Mouse (Mus musculus): ENCODE results near the gene Rsf1.
A peak's percentile ranks its signal among the peaks of the same experiment; 100 is the strongest.

Rsf1 gene

DNA sequence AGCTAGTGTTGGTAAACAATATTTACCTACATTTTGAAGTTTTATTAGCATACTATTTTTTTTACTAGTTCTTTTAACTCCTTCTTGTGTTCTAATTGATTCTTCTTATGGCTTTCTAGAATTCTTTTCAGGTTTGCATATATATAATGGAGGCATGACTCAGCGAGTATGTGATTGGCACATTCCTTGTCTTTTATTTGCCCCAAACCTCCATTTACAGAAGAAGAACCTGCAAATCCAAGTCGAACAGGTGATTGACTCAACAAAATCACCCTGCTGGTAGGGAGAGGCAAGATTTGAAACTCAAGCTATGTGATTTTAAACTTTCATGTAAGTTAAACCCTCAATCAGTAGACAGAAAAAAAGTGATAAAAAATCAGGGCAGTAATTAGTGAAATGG, 51.6 kb downstream of the Rsf1 start:
- DNase-seq (ENCODE audit: inconsistent age in 2 of 2, low spot score in 1 of 2) = no peak

DNA sequence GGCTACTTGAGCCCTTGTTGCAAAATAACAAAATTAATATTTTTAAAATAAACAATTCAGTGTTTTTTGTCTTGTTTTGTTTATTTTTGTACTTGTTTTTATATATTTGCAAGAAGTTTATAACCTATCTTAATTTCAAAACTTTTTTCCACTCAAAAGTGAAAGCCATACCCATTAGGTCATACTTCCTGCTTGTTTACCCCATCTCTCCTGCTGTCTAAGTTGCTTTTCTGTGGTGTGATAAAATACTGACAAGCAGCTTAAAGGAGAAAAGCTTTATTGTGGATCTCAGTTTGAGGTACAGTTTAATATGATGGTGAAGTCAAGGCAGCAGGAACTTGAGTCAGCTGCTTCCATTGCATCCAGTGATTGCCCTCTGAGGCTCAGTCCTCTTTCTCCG, 53.2 kb downstream of the Rsf1 start:
- no peak for DNase-seq (ENCODE audit: inconsistent age in 2 of 2, low spot score in 1 of 2)

DNA sequence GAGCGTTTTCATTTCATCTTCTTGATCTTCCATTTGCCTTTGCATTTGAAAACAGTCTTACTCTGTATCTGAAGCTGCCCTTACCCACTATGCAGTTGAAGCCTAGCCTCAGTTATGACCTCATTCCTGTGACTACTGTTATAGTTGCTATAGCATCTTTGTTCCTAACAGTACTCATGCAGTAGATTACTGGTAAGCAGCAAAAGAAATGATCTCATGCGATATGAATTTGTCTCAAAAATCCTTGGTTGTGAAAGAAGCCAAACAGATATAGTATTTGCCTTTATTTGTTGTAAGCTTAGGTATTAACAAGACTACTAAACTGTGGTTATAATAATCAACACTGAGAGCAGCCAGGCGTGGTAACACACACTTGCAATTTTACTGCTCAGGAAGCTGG, 65.4 kb downstream of the Rsf1 start:
- no peak for DNase-seq (ENCODE audit: inconsistent age in 2 of 2, low spot score in 1 of 2)

DNA sequence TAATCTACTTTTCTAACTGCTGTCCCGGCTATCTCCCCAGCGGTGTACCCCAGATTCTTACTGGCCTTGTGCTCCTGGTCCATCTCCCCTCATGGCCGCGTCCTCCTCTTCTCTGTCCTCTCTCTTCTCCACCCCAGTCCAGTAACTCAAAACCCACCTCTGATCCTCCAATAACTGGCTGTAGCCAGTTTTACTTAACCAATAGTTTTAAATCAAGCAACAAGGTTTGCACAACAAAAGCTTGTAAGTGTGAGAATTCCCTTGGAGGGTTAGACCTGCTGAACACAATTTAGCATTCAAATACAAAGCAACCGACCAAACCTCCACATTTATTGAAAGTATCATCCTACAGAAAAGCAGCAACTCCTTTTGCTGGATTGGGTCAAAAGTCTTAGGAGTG, 68.0 kb downstream of the Rsf1 start:
- DNase-seq (ENCODE audit: inconsistent age in 2 of 2, low spot score in 1 of 2) = no peak

DNA sequence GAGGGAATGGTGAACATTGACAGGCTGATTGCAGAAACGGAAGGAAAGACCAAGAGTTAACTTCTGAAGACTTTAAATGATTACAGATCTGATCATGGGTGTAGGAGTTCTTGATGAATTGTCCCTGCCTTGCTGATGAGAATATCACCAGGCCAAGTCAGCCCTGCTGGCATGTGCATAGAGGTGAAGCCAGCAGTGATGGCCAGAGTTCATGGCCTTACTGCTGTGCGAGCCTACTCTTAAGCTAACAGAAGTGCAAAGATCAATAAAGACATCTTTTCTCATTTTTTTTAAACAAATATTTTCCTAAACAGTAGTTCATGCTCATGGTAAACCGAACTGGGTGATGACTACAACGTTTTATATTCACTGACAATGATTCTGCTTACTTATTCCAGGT, 71.0 kb downstream of the Rsf1 start:
- DNase-seq (ENCODE audit: inconsistent age in 2 of 2, low spot score in 1 of 2) = no peak

DNA sequence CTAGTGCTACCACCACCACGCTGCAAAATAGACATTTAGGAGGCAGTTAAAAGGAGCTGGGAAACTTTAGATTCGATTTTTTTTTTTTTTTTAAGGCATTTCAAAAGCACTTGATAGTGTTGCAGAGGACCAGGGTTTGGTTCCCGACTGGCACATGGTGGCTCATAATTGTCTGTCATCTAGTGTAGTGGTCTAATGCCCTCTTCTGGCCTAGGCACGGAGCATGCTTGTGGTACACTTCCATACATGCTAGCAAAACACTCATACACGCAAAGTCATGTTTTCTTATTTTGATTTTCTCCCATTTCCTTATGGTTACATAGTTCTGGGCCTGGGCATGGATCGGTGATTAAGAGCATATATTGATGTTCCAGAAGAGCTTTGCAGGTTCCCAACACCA, 76.5 kb downstream of the Rsf1 start:
- no peak for DNase-seq (ENCODE audit: inconsistent age in 2 of 2, low spot score in 1 of 2)

DNA sequence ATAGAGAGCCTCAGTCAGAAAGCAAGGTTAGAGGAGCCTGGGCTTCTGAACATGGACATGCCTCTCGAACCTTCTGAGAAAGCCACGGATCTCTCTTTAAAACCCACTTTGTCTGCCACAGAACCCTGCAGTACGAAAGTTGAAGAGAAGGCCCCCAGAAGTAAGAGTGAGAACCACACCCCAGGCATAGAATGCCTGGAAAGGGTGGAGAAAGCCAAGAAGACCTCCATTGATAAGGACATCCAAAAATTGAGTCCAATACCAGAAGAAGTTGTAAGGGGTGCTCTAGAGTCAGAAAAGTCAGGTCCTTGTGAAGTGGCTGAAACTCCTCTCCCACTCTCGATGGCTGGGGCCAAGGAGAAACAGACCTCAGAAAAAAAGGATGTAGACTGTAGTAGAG, 81.9 kb downstream of the Rsf1 start:
- no peak for DNase-seq (ENCODE audit: inconsistent age in 2 of 2, low spot score in 1 of 2)

DNA sequence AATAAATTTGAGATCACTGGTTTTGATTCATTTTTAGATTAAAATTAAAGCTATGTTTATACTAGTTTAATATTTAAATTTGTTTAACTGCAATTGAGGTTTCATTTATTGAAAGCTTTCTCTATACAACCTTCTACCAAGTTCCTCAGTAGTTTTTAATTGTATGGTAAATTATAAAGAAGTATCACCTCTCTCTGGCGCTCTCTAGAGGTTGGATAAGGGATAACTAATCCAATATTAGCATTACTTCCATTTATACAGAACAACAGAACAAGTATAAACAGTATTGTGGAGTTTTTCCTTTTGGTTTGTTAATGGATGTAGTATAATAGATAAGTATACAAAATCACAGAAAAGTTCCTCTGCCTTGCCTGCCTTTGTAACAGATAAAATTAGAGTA, 99.5 kb downstream of the Rsf1 start:
- peak in 1 of 2 experiments; percentile 58 for DNase-seq (ENCODE audit: inconsistent age in 2 of 2, low spot score in 1 of 2)

DNA sequence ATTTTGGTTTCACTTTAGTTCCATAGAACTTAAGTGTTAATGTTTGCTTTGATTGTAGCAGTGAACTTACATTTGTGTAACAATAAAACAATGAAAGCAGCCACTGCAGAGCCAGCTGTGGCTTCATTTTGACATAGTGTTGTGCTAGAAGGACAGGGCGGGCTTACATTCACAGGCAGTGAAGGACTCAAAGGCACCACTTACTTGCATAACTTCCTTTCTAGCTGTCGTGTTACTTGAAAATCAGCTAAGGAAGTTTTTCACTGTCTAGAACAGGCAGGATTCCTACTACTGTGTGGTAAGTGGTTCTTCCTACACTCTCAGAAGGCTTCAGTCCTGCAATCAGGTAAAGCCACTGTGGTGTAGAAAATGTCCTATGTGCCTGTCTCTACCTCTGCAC, 108.1 kb downstream of the Rsf1 start:
- DNase-seq (ENCODE audit: inconsistent age in 2 of 2, low spot score in 1 of 2) = no peak

DNA sequence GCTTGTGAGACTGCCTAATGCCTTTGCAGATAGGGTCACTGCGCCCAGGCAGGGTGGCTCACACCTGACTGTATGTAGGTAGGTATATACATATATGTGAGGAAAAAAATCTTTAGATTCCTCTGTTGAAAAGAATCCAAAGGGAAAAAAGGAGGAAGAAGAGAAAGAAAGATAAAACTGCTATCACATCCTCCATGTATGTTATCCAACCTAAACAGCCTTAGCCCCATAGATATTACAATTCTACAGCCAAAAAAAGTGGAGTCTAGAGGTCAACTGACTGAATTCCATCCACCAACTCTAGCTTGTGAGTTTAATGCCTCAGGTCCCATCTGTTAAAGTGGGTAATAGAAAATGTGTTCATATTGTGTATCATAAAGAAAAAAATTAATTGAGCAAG, 115.8 kb downstream of the Rsf1 start:
- DNase-seq (ENCODE audit: inconsistent age in 2 of 2, low spot score in 1 of 2) = no peak

DNA sequence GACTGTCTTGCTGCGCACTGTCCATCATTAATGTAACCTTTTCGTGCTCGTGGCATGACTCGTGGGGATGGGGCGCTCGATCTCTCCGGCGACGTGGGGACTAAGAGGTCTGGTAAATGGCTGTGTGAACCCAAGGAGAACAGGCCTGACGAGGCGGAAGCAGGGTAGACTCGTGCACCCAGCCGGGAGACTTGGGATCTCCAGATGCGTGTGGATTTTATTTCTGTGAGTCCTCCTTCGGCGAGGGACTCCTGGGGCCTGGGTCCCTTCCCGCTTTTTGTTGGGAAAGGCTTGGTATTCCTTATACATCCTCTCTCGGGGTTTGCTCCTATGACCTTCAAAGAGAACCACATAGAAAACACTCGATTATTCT, 116.4 kb downstream of the Rsf1 start:
- no peak for DNase-seq (ENCODE audit: inconsistent age in 2 of 2, low spot score in 1 of 2)

DNA sequence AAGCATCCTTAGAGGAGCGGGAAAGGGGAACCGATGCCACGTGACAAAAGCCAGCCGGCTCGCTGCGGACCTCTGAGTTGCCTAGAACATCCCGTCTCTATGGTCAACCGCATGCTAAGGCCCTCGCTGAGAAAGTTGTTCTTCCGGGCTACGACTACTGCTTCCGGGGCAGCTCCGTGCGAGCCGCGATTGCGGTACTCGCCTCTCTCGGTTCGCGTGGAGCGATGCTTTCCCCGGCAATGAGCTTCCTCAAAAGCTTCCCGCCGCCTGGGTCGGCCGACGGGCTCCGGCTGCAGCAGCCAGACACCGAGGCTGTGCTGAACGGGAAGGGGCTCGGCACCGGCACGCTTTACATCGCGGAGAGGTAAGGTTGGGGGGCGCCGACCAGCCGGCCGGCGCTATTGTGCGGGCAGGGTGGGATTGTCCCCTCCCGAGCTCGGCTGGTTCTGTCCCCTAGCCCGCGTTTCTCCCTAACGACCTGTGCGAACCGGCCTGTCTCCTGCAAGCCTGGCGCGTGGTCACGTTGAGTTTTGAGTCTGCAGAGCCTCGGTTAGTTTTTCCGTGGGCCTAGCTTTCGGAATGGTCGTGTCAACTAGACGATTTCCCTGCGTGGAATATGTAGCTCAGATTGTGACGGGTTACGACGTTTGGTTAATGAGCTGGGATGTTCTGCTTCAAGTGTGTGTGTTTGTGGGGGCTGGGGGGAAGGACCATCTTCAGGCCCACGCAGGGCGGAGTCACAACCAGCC, 117.0 kb downstream of the Rsf1 start, which contains the start of gene Clns1a:
TSS of gene Clns1a (plus strand) at position 129 of the 749 bp plus-strand sequence.
- DNase-seq (ENCODE audit: inconsistent age in 2 of 2, low spot score in 1 of 2) = peak; percentile 92 to 97

DNA sequence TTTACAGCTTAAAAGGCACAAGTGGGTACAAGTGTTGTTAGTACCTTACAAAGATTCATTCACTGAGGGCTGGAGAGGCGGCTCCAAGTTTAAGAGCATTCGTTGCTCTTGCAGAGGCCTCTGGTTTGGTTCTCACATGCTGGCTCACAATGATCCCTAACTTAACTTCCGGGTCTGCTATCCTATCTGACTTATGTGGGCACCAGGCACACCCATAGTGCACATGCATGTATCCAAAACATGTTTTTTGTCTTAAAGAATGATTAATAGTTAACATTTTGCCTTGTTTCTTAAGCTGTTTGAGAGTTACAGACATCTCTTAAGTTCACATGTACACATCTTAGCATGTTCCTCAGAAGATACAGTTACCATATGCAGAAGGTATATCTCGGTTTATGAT, 120.5 kb downstream of the Rsf1 start:
- no peak for DNase-seq (ENCODE audit: inconsistent age in 2 of 2, low spot score in 1 of 2)

DNA sequence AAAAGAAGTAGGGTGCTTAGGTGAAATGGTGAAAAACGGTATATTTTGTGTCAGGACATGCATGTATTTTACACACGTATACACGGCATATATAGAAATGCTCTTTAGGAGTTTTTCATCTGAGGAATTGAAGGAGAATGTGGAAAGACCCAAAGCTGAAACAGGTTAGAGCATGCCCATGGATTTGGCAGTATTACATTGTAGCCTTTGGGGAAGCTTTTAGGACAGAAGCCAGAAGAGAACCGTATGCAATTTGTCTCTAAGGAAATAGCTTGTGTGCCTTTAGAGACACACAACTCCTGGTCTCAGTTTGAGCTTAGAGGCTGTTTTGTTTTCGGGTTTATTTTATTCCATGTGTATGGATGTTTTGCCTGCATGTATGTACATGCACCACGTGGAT, 121.4 kb downstream of the Rsf1 start:
- DNase-seq (ENCODE audit: inconsistent age in 2 of 2, low spot score in 1 of 2) = no peak

DNA sequence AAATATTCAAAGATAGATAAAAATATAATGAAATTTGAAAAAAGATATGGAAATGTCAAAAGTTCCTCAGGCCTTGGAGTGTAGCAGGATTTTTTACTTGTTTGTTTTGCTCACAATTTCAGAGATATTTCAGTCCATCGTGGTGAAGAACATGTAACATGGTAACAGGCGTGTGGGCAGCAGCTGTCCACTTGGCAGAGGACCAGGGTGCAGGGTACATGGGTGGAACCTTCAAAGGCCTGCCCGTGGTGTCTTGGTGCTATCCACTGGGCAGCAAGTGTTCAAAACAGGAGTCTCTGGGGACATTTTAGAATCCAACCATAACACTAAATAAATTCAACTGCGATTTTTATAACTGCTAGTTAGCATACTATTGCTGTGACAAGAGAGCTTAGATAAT, 127.4 kb downstream of the Rsf1 start:
- peak in 1 of 2 experiments; percentile 47 for DNase-seq (ENCODE audit: inconsistent age in 2 of 2, low spot score in 1 of 2)

DNA sequence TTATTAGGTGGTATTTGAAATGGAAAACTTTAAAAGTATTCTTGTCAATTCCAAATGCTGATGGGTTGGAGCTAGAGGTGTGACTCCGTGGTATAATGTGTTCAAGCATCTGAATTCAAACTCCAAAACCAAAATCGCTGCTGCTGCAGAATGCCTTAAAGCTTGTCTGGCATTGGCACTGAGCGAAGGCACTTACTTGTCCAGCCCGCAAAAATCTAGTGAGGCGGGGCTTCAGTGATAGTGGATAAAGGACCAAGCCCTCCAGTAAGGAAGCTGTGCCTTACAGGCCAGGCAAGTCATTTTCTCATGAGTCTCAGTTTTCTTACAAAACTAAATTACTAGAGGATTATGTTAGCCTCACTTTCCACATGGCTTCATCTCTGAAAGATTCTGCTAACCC, 128.1 kb downstream of the Rsf1 start:
- DNase-seq (ENCODE audit: inconsistent age in 2 of 2, low spot score in 1 of 2) = no peak

DNA sequence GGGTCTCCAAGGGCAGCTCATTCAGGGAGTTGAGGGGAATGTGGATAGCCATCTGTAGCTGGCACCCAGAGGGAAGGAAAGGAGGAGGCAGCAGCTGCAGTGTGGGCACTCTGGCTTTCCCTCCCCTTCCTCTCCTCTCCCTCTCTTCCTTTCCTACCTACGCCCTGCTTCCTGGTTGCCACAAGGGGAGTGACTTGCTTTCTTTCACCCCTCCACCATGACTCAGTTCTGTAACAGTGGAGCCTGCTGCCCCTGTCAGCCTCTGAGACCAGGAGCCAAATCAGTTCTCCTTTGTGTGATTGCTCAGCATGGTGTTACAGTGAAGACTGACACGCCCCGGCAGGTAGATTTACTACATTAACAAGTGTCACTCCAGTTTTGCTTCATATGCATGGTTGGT, 129.5 kb downstream of the Rsf1 start:
- no peak for DNase-seq (ENCODE audit: inconsistent age in 2 of 2, low spot score in 1 of 2)

DNA sequence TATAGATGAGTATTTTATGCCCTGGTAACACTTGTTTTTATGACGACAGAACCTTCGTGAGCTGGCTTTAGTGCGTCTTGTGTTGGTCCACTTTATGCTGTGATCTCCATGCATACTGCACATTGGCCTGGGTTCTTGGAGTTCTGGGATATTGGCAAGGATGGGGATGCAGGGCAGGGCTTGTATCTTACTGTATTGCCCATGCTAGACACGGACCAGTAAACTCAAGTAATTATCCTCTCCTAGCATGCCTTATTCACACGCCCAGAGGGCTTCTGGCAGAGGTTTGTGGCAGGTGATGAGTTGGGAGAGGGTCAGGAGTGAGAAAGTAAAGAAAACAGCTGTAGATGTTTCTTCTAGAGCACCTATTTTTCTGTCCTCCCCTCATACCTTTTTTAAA, 135.0 kb downstream of the Rsf1 start:
- DNase-seq (ENCODE audit: inconsistent age in 2 of 2, low spot score in 1 of 2) = no peak

DNA sequence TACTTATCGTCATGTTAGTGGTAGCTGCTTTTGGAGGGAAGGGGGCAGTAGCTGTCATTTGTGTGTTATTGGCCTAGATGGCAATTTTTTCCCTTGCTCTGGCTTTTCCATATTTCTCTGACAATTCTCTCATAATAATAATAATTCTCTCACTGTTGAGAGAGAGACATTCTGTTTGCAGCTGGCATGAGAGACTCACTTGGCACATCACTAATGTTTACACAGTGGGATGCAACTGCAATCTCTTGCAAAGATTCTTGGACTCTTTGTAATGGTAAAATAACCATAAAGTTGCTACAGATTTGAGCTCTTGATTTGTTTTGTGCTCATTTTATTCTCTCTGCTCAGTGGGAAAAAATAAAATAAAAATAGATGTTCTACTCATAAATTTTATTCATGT, 137.6 kb downstream of the Rsf1 start:
- DNase-seq (ENCODE audit: inconsistent age in 2 of 2, low spot score in 1 of 2) = no peak

DNA sequence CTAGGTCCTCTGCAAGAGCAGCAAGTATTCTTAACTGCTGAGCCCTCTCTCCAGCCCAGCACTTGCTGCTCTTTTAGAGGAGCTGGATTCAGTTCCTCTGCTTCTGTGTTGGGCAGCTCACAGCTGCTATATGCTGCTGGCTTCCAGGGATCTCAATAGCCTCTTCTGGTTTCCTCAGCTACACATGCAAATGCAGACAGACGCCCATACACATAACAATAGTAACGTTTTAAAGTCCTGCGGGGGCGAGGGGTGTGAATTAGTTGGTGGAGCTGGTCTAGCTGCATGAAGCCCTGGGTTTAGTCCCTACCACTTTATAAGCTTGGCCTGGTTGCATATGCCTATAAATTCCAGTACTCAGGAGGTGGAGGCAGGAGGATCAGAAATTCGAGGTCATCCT, 139.4 kb downstream of the Rsf1 start:
- no peak for DNase-seq (ENCODE audit: inconsistent age in 2 of 2, low spot score in 1 of 2)

DNA sequence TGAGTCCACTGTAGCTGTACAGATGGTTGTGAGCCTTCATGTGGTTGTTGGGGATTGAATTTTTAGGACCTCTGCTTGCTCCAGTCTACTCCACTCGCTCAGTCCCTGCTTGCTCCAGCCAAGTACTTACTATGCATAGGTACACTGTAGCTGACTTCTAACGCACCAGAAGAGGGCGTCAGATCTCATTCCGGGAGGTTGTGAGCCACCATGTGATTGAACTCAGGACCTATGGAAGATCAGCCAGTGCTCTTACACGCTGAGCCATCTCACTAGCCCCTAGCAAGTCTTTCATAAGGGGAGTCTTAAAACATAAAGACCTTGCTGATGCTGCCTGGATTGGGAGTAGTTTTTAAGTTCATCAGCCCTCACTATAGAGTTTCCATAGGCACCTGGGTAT, 140.4 kb downstream of the Rsf1 start:
- DNase-seq (ENCODE audit: inconsistent age in 2 of 2, low spot score in 1 of 2) = no peak

DNA sequence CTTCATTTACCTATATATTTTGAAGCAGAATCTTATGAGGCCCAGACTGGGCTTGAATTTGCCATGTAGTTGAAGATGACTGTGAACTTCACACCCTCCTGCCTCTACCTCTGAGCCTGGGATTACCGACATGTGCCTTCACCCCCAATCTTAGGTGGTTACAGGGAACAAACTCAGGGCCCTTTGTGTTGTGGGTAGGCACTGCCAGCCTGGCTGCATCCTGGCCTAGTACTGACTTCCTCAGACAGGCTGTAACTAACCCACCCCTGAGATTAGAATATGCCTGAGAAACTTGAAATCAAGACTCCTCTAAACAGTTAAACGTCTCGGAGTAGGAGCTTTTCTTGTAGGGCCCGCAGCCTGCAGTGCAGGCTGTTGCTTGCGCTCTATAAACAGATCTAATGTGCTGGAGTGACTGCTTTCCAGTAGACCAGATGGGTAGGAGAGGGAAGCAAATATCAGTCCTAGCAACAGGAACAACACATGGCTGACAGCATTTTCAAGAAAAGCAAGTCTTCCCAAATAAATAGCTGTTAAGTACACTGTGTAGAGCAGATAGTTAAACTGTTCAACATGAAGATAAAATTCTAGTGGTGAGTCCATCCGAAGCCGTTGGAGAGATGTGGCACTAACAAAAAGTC, 142.7 kb downstream of the Rsf1 start:
- no peak for DNase-seq (ENCODE audit: inconsistent age in 2 of 2, low spot score in 1 of 2)
